Mouse (Mus musculus) intestine, embryonic 15.5 days (tissue): Measurements from ENCODE around the gene Asb17. TPM values are rescaled to one million over a fixed set of nuclear protein-coding genes. Genes with fewer than 3 reads are reported as not detected.

Experiments
- ATAC-seq: fragments of 200-750 bp; cut with Nextera tagmentation; 2 replicates; pipeline ENCODE4 v1.8.0; 2017; ENCODE audit warnings: moderate TSS enrichment, moderate library complexity
- H3K27ac ChIP-seq: fragments of 300-500 bp; sonication (generic); 2 replicates; pipeline ENCODE4 v1.5.1; 2015; ENCODE audit warnings: mild to moderate bottlenecking, inconsistent platforms
- H3K27me3 ChIP-seq: fragments of 300-500 bp; sonication (generic); replicated peaks from 2 replicates; pipeline ENCODE4 v1.6.1; 2015; ENCODE audit warnings: inconsistent platforms
- H3K36me3 ChIP-seq: fragments of 300-500 bp; sonication (generic); 2 replicates; pipeline ENCODE4 v1.6.1; 2015; ENCODE audit warnings: inconsistent platforms
- H3K4me1 ChIP-seq: fragments of 300-500 bp; sonication (generic); replicated peaks from 2 replicates; pipeline ENCODE4 v1.6.1; 2015; ENCODE audit warnings: inconsistent platforms
- H3K4me2 ChIP-seq: fragments of 300-500 bp; sonication (generic); replicated peaks from 2 replicates; pipeline ENCODE4 v1.6.1; 2015; ENCODE audit warnings: mild to moderate bottlenecking, inconsistent platforms
- H3K4me3 ChIP-seq: fragments of 300-500 bp; sonication (generic); replicated peaks from 2 replicates; pipeline ENCODE4 v1.5.1; 2015; ENCODE audit warnings: inconsistent platforms
- H3K9ac ChIP-seq: fragments of 300-500 bp; sonication (generic); 2 replicates; pipeline ENCODE4 v1.6.1; 2015; ENCODE audit warnings: inconsistent platforms
- H3K9me3 ChIP-seq: fragments of 300-500 bp; sonication (generic); 2 replicates; pipeline ENCODE4 v1.6.1; 2016; ENCODE audit warnings: inconsistent platforms
- WGBS: fragments of 180-500 bp; shearing (Covaris S2); methylation state at CpG from one replicate; pipeline ENCODE4 v1.1.7; 2015; 5-methylcytosine and 5-hydroxymethylcytosine counted together
- polyA plus RNA-seq: library from polyadenylated mRNA; unstranded; fragments of >200 nt; fragmentation: Nextera tagmentation; extraction: Ambion mirVana; gene quantifications from 2 replicates; pipeline ENCODE4 v1.2.1, GENCODE M21; 2015

Asb17 gene
- polyA plus RNA-seq, 1 experiment from 2014 or later: not detected

DNA sequence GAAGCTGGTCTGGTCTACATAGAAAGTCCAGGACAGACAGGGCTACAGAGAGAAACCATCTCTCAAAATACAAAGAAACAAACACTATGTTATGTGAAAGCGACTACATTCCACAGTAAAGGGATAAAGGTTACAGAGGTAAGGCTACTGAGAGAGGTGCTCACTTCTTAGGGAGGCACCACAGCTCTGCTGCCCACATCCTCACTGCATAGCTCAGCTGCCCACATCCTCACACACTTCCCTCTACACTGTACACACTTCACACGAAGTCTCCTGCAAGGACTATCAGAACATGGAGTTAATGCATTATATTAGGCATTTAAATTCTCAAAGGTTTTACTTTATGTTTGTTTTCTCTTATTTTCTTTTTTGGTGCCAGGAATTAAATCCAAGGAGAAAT lies 19.8 kb downstream of the Asb17 start:
- Histone ChIP-seq H3K4me1 (no peaks in the 10 kb centered on the region), H3K36me3 (no peaks in the 10 kb centered on the region), H3K27me3 (no peaks in the 10 kb centered on the region), H3K27ac (no peak overlapping the region), H3K4me2 (no peak overlapping the region), H3K9ac (no peak overlapping the region), H3K9me3 (no peaks in the 10 kb centered on the region), H3K4me3 (no peak overlapping the region)
- WGBS: 82% methylated on average over 2 of the region's 2 CpGs
- no peak for ATAC-seq

DNA sequence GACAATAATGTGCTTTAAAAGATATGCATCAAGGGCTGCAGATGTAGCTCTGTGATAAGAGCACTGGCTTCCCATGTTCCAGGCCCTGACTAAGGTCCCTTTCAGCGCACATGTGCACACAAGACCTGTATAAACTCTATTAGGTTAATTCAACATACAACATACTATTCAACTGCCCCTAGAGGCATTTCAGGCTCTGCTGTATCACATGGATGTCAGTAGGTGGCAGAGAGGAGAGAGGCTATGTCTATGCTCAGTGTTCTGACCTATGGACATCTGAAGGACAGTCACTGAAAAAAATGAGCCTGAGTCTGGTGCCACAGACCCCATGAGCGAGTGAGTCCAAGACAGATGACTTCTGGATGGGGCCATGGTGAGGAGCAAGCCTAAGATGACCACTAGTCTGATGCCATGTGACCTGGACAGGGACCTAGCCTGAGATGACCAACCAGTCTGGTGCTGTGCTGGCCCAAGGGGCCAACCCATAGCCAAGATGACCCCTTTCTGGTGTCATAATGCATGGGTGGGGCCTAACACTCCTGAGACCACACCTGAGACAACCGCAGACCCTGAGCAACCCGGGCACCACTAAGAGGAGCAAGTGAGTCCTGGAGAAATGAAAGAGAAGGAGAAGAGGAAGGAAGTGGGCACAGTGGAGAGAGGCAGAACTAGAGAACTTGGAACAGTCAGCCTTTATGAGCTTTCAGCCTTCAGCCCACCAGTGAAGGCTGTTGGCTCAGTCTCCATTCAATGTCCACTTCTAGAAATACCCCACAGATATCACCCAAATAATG lies 20.8 kb downstream of the Asb17 start:
- H3K4me2 ChIP-seq: no peak overlapping the region
- H3K27ac ChIP-seq: no peak overlapping the region
- 90% methylated on average over 4 of the region's 4 CpGs for WGBS
- no peaks in the 10 kb centered on the region for H3K27me3 ChIP-seq
- ATAC-seq: 0 out of 2 replicates have a peak, but pooled peaks have one; percentile 12
- H3K9me3 ChIP-seq: no peaks in the 10 kb centered on the region
- H3K9ac ChIP-seq: no peak overlapping the region
- no peaks in the 10 kb centered on the region for H3K36me3 ChIP-seq
- H3K4me3 ChIP-seq: no peak overlapping the region
- no peaks in the 10 kb centered on the region for H3K4me1 ChIP-seq

DNA sequence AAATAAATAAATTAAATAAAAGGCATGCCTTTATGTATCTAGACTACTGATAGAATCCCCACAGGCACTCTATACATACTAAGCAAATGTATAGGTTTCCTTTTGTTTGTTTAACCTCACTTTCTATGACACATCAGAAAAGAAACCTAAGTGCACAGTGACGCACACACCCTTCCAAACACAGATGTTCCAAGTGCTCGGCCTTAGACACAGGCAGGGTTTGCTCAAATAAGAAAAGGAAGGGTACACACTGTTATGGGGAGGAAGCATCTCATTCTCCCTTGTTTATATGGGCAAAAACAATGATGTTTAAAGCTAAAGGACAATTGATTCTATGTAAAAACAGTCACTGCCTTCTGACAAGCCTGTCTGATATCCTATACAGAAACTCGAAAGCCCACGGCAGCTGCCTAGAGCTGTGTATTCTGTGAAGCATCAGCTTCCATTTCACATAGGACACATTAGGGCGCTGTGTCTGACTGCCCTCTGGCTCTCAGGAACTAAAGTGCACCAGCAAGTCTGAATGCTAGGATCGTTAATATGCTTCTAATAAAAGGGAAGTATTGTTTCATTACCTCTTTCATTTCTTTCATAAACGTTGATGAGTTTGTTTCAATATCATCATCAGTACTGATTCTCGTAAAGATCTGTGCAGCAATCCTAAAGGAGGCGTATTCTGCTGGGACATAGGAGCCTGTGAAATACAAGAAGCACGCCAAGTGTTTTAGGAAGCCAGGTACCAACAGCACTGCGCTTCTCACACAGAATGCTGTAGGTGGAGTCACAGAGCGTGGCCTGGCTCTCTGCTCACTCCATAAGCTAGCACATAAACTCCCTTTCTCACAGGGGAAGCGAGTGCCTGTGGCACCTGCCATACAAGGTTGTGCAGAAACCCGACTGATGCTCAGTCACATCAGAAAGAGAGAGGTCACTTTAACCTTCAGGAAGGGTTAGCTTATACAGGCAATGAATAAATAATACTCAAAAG lies 23.4 kb downstream of the Asb17 start:
- H3K27ac ChIP-seq: no peak overlapping the region
- no peak overlapping the region for H3K4me3 ChIP-seq
- H3K27me3 ChIP-seq: no peaks in the 10 kb centered on the region
- no peaks in the 10 kb centered on the region for H3K9me3 ChIP-seq
- 64% methylated on average over 14 of the region's 14 CpGs for WGBS
- ATAC-seq: no peak
- H3K9ac ChIP-seq: no peak overlapping the region
- H3K36me3 ChIP-seq: no peaks in the 10 kb centered on the region
- H3K4me1 ChIP-seq: no peaks in the 10 kb centered on the region
- no peak overlapping the region for H3K4me2 ChIP-seq

DNA sequence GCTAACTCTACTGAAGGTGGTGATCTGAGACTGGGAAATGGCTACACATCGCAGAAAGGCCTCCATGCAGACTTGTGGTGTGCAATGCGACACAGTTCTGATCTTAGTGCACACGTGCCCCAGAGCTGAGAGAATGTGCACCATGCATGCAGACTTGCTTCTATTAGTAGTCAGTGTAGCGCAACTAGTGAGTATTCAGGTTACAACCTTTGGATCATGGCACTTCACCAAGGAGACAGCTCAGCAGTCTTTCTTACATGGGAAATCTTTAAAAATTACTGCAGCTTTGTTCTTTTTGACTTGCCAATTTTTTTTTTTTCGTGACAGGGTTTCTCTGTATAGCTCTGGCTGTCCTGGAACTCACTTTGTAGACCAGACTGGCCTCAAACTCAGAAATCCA lies 27.4 kb downstream of the Asb17 start:
- no peak overlapping the region for H3K27ac ChIP-seq
- no peak overlapping the region for H3K4me3 ChIP-seq
- no peak overlapping the region for H3K9ac ChIP-seq
- no peak overlapping the region for H3K4me2 ChIP-seq
- H3K9me3 ChIP-seq: no peaks in the 10 kb centered on the region
- no peaks in the 10 kb centered on the region for H3K4me1 ChIP-seq
- no peaks in the 10 kb centered on the region for H3K36me3 ChIP-seq
- no peak for ATAC-seq
- H3K27me3 ChIP-seq: no peaks in the 10 kb centered on the region
- WGBS: 85% methylated on average over 5 of the region's 5 CpGs

DNA sequence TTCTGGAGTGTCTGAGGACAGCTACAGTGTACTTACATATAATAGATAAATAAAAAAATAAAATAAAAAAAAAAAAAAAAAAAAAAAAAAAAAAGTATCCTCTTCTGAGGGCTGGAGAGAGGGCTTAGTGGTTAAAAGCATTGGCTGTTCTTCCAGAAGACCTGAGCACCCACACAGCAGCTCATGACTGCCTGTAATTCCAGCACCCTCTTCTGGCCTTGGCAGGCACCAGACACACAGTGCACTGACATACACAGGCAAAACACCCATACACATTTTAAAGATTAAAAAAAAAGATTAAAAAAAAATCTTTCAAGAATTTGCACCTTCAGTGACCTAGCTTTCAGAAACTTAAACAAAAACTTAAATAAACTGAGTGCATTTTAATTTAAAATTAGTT lies 42.3 kb downstream of the Asb17 start:
- Histone ChIP-seq H3K4me2 (no peak overlapping the region), H3K36me3 (no peaks in the 10 kb centered on the region), H3K27ac (no peak overlapping the region), H3K4me1 (no peaks in the 10 kb centered on the region), H3K9ac (no peak overlapping the region), H3K4me3 (no peak overlapping the region), H3K9me3 (no peaks in the 10 kb centered on the region), H3K27me3 (no peaks in the 10 kb centered on the region)
- no peak for ATAC-seq

DNA sequence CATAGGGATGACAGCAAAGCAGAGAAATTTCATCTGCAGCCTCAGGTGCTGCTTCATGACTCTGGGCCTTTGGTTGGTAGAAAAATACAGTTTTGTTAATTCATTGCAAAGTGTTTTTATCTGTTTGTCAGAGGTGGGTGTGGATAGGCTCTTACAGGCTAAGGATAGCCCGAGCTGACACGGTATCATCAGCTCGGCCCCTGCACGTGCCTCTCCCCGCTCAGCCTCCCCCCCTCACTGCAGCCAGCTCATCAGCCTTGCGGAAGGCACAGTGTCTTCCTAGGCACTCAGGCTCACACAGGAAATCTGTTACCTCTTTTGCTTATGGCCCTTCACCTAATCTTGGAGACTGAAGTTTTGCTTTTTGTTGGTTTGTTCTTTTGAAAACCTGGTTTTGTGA lies 44.1 kb downstream of the Asb17 start:
- ATAC-seq: no peak
- H3K9ac ChIP-seq: no peak overlapping the region

DNA sequence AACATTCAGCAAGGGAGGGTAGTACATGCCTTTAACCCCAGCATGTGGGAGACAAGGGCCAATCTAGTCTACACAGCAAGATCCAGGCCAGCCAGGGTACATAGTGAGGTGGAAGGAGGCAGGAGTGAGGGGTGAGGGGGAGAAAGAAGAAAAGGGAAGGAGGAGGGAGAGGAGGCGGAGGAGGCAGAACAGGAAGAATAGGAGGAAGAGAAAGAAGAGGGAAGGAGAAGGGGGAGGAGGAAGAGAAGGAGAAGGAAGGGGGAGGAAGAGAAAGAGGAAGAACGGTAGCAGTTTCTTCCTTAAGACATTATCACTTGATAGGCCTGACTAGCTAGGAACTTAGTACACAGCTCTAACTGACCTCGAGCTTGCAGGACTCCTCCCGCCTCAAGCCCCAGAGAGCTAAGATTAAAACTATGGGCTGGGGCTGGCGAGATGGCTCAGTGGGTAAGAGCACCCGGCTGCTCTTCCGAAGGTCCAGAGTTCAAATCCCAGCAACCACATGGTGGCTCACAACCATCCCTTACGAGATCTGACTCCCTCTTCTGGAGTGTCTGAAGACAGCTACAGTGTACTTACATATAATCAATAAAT lies 45.3 kb downstream of the Asb17 start:
- H3K9ac ChIP-seq: no peak overlapping the region
- no peaks in the 10 kb centered on the region for H3K9me3 ChIP-seq
- H3K4me1 ChIP-seq: no peaks in the 10 kb centered on the region
- no peaks in the 10 kb centered on the region for H3K27me3 ChIP-seq
- no peak overlapping the region for H3K4me3 ChIP-seq
- no peak overlapping the region for H3K27ac ChIP-seq
- 76% methylated on average over 7 of the region's 8 CpGs for WGBS
- H3K4me2 ChIP-seq: no peak overlapping the region
- ATAC-seq: no peak
- H3K36me3 ChIP-seq: no peaks in the 10 kb centered on the region

More for the DNA sequence above, 44.1 kb downstream of the Asb17 start:
- Histone ChIP-seq H3K36me3 (no peaks in the 10 kb centered on the region), H3K4me2 (no peak overlapping the region), H3K27ac (no peak overlapping the region), H3K4me3 (no peak overlapping the region), H3K9me3 (no peaks in the 10 kb centered on the region), H3K27me3 (no peaks in the 10 kb centered on the region), H3K4me1 (no peaks in the 10 kb centered on the region)
- 41% methylated on average over 6 of the region's 6 CpGs for WGBS

DNA sequence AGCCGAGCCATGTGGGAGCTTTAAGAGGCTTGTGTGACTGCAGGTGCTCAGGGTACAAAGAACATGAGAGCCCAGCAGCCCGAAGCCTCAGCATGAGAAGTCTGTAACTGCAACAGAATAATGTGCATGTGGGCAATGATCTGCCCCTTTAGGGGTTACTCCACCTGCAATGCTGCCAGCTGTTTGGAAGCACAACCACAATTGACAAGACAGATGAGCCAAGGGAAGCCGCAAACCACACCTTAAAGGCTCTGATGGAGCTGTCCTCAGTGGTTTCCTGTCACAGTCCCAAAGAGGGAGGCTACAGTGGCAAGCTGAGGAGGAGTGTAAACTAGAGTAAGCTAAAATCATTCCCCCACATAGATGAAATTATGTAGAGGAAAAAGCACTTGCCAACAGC lies 51.4 kb downstream of the Asb17 start:
- Histone ChIP-seq H3K9me3 (no peaks in the 10 kb centered on the region), H3K9ac (no peak overlapping the region), H3K4me1 (no peaks in the 10 kb centered on the region), H3K27me3 (no peaks in the 10 kb centered on the region), H3K36me3 (no peaks in the 10 kb centered on the region), H3K4me2 (no peak overlapping the region), H3K27ac (no peak overlapping the region), H3K4me3 (no peak overlapping the region)
- 87% methylated on average over 3 of the region's 3 CpGs for WGBS
- ATAC-seq: no peak

DNA sequence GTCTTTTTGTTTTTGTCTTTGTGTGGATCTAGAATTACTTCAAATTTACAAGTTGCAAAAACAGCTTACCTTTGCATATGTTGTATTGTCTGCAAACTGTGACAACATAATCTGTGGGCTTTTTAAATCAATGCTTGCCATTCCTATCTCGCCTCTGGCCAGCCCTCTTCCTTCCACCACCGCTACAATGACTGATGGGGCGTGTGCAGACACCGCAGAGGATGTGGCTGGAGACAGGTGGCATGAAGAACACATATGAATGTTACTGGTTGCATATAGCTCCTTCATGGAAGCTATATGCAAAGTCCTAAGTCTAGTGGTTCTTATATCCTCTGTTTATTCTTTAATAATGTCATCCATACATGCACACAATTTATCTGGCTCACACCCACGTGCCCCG lies 53.2 kb downstream of the Asb17 start:
- Histone ChIP-seq H3K4me1 (no peaks in the 10 kb centered on the region), H3K27ac (no peak overlapping the region), H3K9me3 (no peaks in the 10 kb centered on the region), H3K4me3 (no peak overlapping the region), H3K4me2 (no peak overlapping the region), H3K36me3 (no peaks in the 10 kb centered on the region), H3K27me3 (no peaks in the 10 kb centered on the region), H3K9ac (no peak overlapping the region)
- WGBS: 58% methylated on average over 6 of the region's 6 CpGs
- no peak for ATAC-seq

DNA sequence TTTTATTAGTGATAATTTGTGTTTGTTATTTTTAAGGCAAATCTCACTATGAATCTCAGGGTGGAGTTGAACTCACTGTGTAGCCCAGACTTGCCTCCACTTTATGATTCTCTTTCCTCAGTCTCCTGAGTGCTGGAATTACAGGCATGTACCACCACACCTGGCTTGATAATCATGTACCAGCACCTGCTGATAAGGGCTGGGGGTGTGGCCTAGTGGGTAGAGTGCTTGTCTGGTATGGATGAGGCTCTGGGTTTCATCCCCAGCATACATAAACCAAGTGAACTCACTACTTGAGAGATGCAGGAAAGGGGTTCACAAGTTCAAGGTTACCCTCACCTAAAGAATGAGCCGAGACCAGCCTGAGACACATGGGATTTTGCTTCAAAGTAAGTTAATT lies 57.9 kb downstream of the Asb17 start:
- Histone ChIP-seq H3K9ac (no peak overlapping the region), H3K36me3 (peaks cover 24% of the 10 kb centered on the region), H3K4me3 (no peak overlapping the region), H3K27ac (no peak overlapping the region), H3K27me3 (no peaks in the 10 kb centered on the region), H3K4me1 (no peaks in the 10 kb centered on the region), H3K4me2 (no peak overlapping the region), H3K9me3 (no peaks in the 10 kb centered on the region)
- peak; percentile 46 for ATAC-seq
- 51% methylated on average over 1 of the region's 1 CpGs for WGBS

DNA sequence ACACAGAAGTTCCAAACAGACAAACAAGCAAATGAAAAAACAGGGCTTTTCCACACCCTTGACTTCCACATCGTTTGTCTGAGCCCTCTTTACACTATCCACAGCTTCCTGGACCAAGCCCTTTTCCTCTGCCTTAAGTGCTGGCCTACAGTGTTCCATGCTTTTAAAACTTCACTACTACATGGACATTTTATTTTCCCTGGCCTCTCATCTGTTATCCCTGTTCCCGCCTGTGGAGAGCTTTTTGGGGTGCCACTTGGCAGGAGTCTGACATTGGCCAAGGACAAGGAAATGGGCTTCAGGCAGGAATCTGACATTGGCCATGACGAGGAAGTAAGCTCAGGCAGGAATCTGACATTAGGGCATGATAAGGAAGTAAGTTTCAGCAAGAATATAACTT lies 58.6 kb downstream of the Asb17 start:
- Histone ChIP-seq H3K4me3 (no peak overlapping the region), H3K4me2 (no peak overlapping the region), H3K9ac (no peak overlapping the region), H3K27me3 (no peaks in the 10 kb centered on the region), H3K36me3 (peaks cover 26% of the 10 kb centered on the region), H3K4me1 (no peaks in the 10 kb centered on the region), H3K27ac (peak overlapping the region; percentile 27; the same call in 1 of the 2 replicates), H3K9me3 (no peaks in the 10 kb centered on the region)
- 40% methylated on average over 3 of the region's 3 CpGs for WGBS
- ATAC-seq: no peak

DNA sequence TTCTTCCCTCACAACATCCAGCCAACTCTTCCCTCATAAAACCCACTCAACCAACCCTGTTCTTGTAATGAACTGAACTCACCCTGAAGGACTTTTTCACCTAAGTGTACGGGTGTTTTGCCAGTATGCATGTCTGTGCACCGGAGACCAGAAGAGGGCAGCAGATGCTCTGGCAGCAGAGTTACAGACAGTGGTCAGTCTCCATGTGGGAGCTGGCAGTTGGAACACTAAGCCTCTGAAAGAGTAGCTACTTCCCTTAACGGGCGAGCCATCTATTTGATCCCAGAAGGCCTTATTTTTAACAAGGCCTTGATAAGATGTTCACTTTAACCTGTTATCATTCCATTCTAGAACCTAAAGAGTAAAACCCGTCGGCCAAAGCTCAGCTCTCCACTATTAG lies 60.6 kb downstream of the Asb17 start:
- Histone ChIP-seq H3K9me3 (no peaks in the 10 kb centered on the region), H3K27ac (no peak overlapping the region), H3K27me3 (no peaks in the 10 kb centered on the region), H3K4me2 (no peak overlapping the region), H3K4me1 (peaks cover 15% of the 10 kb centered on the region), H3K4me3 (no peak overlapping the region), H3K36me3 (peaks cover 41% of the 10 kb centered on the region), H3K9ac (no peak overlapping the region)
- WGBS: 67% methylated on average over 6 of the region's 6 CpGs
- peak; percentile 41 for ATAC-seq
